Mouse (Mus musculus) forebrain, embryonic 14.5 days (tissue): ENCODE measurements around the gene Tmem80. TPM values are rescaled to one million over a fixed set of nuclear protein-coding genes. Genes with fewer than 3 reads are reported as not detected.

Source experiments
- ATAC-seq: fragments of 200-750 bp; cut with Nextera tagmentation; 2 replicates; pipeline ENCODE4 v1.8.0; 2017; ENCODE audit warnings: mild to moderate bottlenecking, moderate library complexity
- DNase-seq: peaks from one replicate; pipeline ENCODE4 v3.0.0-alpha.2; 2015; ENCODE audit warnings: low spot score
- H3K27ac ChIP-seq: fragments of 300-500 bp; sonication (generic); 2 replicates; pipeline ENCODE4 v1.5.1; 2014; ENCODE audit warnings: low read depth, mild to moderate bottlenecking, control low read depth, low read length, moderate library complexity
- H3K27me3 ChIP-seq: fragments of 300-500 bp; sonication (generic); replicated peaks from 2 replicates; pipeline ENCODE4 v1.6.1; 2014; ENCODE audit warnings: low read length, control low read depth, mixed read lengths; ENCODE audit not compliant: control insufficient read depth, insufficient read depth
- H3K36me3 ChIP-seq: fragments of 300-500 bp; sonication (generic); 2 replicates; pipeline ENCODE4 v1.6.1; 2014; ENCODE audit warnings: low read length, control low read depth; ENCODE audit not compliant: control insufficient read depth, insufficient read depth
- H3K4me1 ChIP-seq: fragments of 300-500 bp; sonication (generic); 2 replicates; pipeline ENCODE4 v1.6.1; 2014; ENCODE audit warnings: antibody characterized with exemption, low read length, control low read depth; ENCODE audit not compliant: control insufficient read depth, insufficient read depth
- H3K4me2 ChIP-seq: fragments of 300-500 bp; sonication (generic); 2 replicates; pipeline ENCODE4 v1.6.1; 2014; ENCODE audit warnings: mild to moderate bottlenecking, control low read depth, low read length
- H3K4me3 ChIP-seq: fragments of 300-500 bp; sonication (generic); 2 replicates; pipeline ENCODE4 v1.5.1; 2014; ENCODE audit warnings: low read depth, low read length, control low read depth
- H3K9ac ChIP-seq: fragments of 300-500 bp; sonication (generic); 2 replicates; pipeline ENCODE4 v1.6.1; 2014; ENCODE audit warnings: mild to moderate bottlenecking, low read length, control low read depth, moderate library complexity
- H3K9me3 ChIP-seq: fragments of 300-500 bp; sonication (generic); replicated peaks from 2 replicates; pipeline ENCODE4 v1.6.1; 2016; ENCODE audit warnings: low read length, control low read depth, mixed read lengths; ENCODE audit not compliant: control insufficient read depth
- WGBS: fragments of 180-500 bp; shearing (Covaris S2); extraction: QIAGEN DNeasy Blood & Tissue Kit; methylation state at CpG from one replicate; pipeline ENCODE4 v1.1.7; 2014; 5-methylcytosine and 5-hydroxymethylcytosine counted together
- polyA plus RNA-seq: library from polyadenylated mRNA; unstranded; fragments of >200 nt; fragmentation: Nextera tagmentation; extraction: Ambion mirVana; gene quantifications from 2 replicates; pipeline ENCODE4 v1.2.1, GENCODE M21; 2014

Gene Tmem80
- polyA plus RNA-seq, 1 experiment from 2014 or later: 39.1 TPM

DNA sequence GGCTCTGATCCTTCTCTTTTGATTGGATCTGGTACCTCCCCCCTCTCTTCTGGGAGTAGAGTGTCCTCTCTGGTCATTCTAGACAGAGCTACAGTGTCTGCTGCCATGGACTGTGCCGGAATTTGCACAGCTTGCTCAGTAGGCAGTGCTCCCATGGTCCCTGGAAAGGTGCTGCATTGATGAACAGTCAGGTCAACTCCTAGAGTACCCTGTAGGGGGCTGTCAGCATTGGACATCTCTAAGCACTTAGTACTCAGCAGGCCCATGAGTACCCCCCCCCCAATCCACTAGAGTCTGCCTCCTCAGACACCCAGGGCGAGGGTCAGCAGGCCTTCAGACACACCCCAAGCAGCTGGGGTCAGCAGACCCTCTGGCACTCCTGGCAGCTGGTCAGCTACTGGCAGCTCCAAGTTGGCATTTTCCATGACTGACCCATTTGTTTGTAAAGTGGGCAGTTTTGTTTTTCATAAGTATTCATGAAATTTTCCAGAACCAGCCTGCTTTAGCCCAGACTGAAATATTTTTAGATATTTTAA, 7.6 kb downstream of the Tmem80 start:
- ATAC-seq (no peak), DNase-seq (no peak)
- H3K27me3 ChIP-seq: no peaks in the 10 kb centered on the region; the same call in 1 of the 2 replicates
- H3K4me2 ChIP-seq: no peak overlapping the region
- H3K36me3 ChIP-seq: peaks cover 29% of the 10 kb centered on the region
- no peak overlapping the region for H3K4me3 ChIP-seq
- peaks cover 2% of the 10 kb centered on the region; the same call in 1 of the 2 replicates for H3K4me1 ChIP-seq
- no peak overlapping the region for H3K27ac ChIP-seq
- H3K9ac ChIP-seq: no peak overlapping the region
- H3K9me3 ChIP-seq: no peaks in the 10 kb centered on the region
- 87% methylated on average over 2 of the region's 2 CpGs for WGBS

DNA sequence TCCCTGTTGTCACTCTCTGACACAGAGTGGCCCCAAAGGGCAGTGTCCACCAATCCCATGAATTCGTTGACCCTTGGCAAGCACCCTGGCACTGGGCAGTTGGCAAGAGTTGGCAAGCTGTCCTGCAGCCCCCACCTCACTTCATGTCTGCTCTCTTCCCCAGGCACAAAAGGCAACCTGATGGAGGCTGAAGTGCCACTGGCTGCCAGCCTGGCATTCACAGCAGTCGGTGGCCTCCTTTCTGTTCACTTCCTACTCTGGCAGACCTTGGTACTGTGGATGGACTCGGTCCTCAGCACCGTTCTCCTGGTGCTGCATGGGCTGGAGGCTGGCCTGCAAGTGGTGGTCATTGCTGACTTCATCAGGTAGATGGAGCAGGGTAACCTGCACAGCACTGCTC, 8.1 kb downstream of the Tmem80 start:
- peaks cover 2% of the 10 kb centered on the region; the same call in 1 of the 2 replicates for H3K4me1 ChIP-seq
- 89% methylated on average over 4 of the region's 4 CpGs for WGBS
- no peak for ATAC-seq
- H3K9me3 ChIP-seq: no peaks in the 10 kb centered on the region
- no peak overlapping the region for H3K9ac ChIP-seq
- peaks cover 29% of the 10 kb centered on the region for H3K36me3 ChIP-seq
- no peaks in the 10 kb centered on the region; the same call in 1 of the 2 replicates for H3K27me3 ChIP-seq
- H3K4me2 ChIP-seq: no peak overlapping the region
- no peak overlapping the region for H3K4me3 ChIP-seq
- H3K27ac ChIP-seq: no peak overlapping the region
- no peak for DNase-seq

DNA sequence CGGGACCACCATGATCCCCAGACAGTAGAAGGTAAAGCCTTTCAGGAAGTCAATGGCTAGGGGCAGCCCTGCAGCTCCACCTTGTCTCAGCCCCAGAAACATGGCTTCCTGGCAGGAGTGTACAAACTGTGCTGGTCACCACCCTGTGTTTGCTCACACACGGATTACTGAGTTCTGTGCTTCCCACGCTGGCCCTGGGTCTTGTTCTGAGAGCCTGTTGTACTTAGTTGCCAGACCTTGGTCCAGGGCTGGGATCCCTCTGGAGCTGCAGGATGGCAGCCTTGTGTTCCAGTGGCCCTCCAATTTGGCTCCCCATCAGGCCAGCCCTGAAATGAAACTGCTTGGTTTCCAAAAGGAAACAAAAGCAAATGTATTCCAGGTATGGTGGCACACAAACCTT, 8.8 kb downstream of the Tmem80 start:
- no peak overlapping the region for H3K9ac ChIP-seq
- 90% methylated on average over 3 of the region's 3 CpGs for WGBS
- no peaks in the 10 kb centered on the region for H3K9me3 ChIP-seq
- H3K4me1 ChIP-seq: peaks cover 2% of the 10 kb centered on the region; the same call in 1 of the 2 replicates
- no peak overlapping the region for H3K27ac ChIP-seq
- DNase-seq (no peak), ATAC-seq (no peak)
- no peak overlapping the region for H3K4me2 ChIP-seq
- H3K4me3 ChIP-seq: no peak overlapping the region
- H3K27me3 ChIP-seq: no peaks in the 10 kb centered on the region; the same call in 1 of the 2 replicates
- peaks cover 29% of the 10 kb centered on the region for H3K36me3 ChIP-seq

DNA sequence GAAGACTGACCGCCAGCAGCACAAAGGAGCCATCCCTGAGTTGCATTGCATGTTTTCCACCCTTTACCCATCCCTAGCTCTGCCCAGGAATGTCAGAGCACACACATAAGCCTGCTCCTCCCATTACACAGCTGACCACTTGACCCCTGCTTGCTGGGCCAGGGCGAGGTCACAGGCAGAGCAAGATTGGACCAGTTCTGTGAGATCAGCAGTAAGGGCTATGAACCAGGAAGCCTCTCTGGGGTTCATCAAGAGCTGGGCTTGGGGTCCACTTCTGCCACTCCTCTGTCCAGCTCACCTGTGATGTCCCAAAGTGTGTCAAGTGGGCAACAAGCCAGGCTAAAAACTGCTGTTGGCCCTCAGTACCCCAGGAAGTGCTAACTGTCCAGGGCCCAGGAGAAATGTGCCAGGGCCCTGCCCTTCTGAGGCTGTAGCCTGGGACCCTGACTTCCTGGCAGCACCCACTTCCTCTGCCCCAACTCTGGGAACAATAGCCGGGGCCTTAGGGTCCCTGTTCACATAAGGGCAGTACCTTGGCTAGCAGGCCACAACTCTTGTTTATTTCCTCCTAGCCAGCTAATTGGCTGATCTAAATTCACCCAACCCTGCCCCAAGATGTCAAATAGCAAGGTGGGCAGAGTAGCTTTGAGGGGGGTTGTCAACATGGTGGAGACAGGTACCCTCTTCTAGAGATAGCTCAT, 10.3 kb downstream of the Tmem80 start:
- ATAC-seq (no peak), DNase-seq (no peak)
- Histone ChIP-seq H3K9me3 (no peaks in the 10 kb centered on the region), H3K27ac (no peak overlapping the region), H3K4me1 (peaks cover 2% of the 10 kb centered on the region; the same call in 1 of the 2 replicates), H3K36me3 (peaks cover 23% of the 10 kb centered on the region), H3K9ac (no peak overlapping the region), H3K4me3 (no peak overlapping the region), H3K4me2 (no peak overlapping the region), H3K27me3 (no peaks in the 10 kb centered on the region; the same call in 1 of the 2 replicates)
- 83% methylated on average over 3 of the region's 3 CpGs for WGBS

DNA sequence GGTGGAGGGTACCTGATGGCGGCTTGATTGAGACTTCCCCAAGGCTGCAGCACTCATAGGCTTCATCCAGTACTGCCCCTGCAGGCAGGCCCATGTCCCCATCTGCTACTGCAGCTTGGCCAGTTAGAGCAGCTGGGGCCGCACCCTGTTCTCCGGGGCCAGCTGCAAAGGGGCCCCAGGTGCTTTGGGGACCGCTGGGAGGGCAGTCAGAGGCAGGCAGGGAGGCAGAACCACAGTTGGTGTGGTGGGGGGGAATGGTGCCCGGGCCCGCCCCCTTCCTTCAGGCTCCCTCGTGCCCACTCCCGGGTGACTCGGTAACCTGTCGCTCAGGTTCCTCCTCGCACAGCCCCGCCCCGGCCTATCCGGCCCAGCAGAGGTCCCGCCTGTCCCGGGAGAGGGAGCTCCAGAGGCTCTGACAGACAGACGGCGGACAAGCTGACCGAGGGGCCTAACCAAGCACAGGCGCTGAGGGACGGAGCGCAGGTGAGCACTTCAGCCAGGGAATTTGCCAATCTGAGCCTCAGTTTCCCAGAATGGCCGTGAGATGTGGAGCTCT, 11.1 kb downstream of the Tmem80 start, which contains the start of gene Eps8l2:
TSS of gene Eps8l2 (plus strand) at position 305 of the 556 bp plus-strand sequence.
- no peak for ATAC-seq
- H3K27me3 ChIP-seq: no peaks in the 10 kb centered on the region; the same call in 1 of the 2 replicates
- WGBS: 4% methylated on average over 23 of the region's 23 CpGs
- no peak within 1 kb of the TSS; the same call in 1 of the 2 replicates for H3K9ac ChIP-seq
- peaks cover 16% of the 10 kb centered on the region for H3K36me3 ChIP-seq
- peaks cover 2% of the 10 kb centered on the region; the same call in 1 of the 2 replicates for H3K4me1 ChIP-seq
- H3K9me3 ChIP-seq: no peaks in the 10 kb centered on the region
- DNase-seq: no peak
- peak within 1 kb of the TSS; percentile 26; the same call in 1 of the 2 replicates for H3K4me2 ChIP-seq
- no peak within 1 kb of the TSS for H3K4me3 ChIP-seq
- H3K27ac ChIP-seq: no peak within 1 kb of the TSS

DNA sequence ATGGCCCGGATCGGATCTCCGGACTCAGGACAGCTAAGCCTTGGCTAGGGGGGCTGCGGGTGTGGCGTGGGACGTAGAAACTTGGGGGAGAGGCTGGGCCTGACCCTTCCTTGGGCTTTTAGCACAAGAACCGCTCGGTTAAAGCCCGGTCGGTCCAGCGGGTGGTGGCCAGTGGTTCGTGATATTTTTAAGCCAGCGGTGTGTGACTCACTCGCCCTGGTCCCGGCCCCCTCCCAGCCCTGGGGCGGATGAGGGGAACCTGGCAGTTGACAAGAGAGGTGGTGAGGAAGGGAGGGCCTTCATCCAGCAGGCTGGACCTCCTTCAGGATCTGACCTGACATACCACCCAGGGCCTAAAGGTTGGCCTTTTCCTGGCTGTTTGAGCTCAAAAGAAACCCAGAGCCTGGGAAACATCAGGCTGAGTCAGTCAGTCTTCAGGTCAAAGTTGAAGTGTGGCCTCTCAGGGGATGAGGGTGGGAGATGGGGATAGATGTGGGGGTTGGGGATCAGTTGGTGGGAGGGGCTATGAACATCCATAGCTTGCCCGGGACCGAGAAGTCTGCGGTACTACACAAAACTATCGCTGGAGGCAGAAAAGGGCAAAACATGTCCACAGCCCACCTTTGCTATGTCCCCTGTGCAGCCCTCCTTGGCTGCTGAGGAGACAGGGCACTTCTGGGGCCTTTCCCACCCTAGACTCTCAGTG, 11.8 kb downstream of the Tmem80 start:
- WGBS: 32% methylated on average over 20 of the region's 20 CpGs
- H3K27me3 ChIP-seq: no peaks in the 10 kb centered on the region; the same call in 1 of the 2 replicates
- H3K4me1 ChIP-seq: peaks cover 2% of the 10 kb centered on the region; the same call in 1 of the 2 replicates
- H3K9ac ChIP-seq: no peak overlapping the region; the same call in 1 of the 2 replicates
- no peak overlapping the region for H3K27ac ChIP-seq
- ATAC-seq (no peak), DNase-seq (no peak)
- no peak overlapping the region for H3K4me3 ChIP-seq
- no peak overlapping the region for H3K4me2 ChIP-seq
- no peaks in the 10 kb centered on the region for H3K9me3 ChIP-seq
- peaks cover 10% of the 10 kb centered on the region for H3K36me3 ChIP-seq

DNA sequence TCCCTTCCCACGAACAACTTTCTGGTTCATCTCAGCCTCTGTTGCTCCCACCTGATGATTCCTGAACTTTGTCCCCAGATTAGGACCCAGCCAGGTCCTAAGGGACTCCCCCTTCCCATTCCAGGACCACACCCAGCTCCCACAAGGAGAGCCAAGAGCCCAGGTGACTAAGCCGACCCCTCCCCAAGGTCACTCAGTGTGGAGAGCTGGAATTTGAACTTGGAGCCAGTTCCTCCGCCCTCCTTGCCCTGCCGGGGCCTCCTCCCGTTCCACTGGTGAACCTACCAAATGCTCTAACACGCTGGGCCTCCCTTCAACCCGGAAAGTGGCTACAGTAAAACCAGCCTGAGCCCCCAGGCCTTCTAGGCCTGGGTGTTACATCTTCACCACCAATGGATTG, 12.5 kb downstream of the Tmem80 start:
- Histone ChIP-seq H3K4me1 (peaks cover 2% of the 10 kb centered on the region; the same call in 1 of the 2 replicates), H3K27ac (no peak overlapping the region), H3K4me2 (no peak overlapping the region), H3K9ac (no peak overlapping the region), H3K9me3 (no peaks in the 10 kb centered on the region), H3K27me3 (no peaks in the 10 kb centered on the region; the same call in 1 of the 2 replicates), H3K36me3 (peaks cover 3% of the 10 kb centered on the region; the same call in 1 of the 2 replicates), H3K4me3 (no peak overlapping the region)
- no peak for DNase-seq
- no peak for ATAC-seq
- WGBS: 84% methylated on average over 7 of the region's 7 CpGs

DNA sequence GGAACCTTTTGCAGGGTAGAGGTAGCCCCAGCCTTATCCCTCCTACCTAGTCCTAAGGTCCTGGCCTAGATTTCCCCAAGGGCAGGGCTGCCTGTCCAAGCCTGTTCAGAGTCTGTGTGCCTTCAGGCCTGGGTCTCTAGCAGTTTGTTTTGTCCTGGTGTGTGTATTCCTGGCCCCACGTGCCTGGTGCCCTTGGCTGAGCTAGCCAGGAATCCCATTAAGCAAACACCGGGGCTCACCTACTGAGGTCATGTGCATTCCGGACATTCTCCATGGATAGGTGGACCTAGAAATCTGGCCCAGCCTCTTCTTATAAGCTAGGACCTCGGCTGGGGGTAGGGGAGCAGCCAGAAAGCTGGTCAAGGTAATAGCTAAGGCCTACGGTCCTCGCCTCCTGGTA, 12.9 kb downstream of the Tmem80 start:
- peaks cover 2% of the 10 kb centered on the region; the same call in 1 of the 2 replicates for H3K4me1 ChIP-seq
- 81% methylated on average over 6 of the region's 6 CpGs for WGBS
- H3K4me2 ChIP-seq: no peak overlapping the region
- no peaks in the 10 kb centered on the region for H3K9me3 ChIP-seq
- no peak overlapping the region for H3K4me3 ChIP-seq
- DNase-seq (no peak), ATAC-seq (no peak)
- H3K27ac ChIP-seq: no peak overlapping the region
- no peaks in the 10 kb centered on the region; the same call in 1 of the 2 replicates for H3K27me3 ChIP-seq
- H3K9ac ChIP-seq: no peak overlapping the region
- H3K36me3 ChIP-seq: peaks cover 3% of the 10 kb centered on the region; the same call in 1 of the 2 replicates
